Mouse (Mus musculus) kidney, postnatal 0 days (tissue): ENCODE measurements around the gene Arhgef3. TPM values are rescaled to one million over a fixed set of nuclear protein-coding genes. Genes with fewer than 3 reads are reported as not detected.
A peak's percentile ranks its signal among the peaks of the same experiment; 100 is the strongest.

Source experiments
- ATAC-seq: fragments of 200-750 bp; cut with Nextera tagmentation; replicated peaks from 2 replicates; pipeline ENCODE4 v1.8.0; 2017; ENCODE audit warnings: low read depth, moderate number of reproducible peaks, moderate TSS enrichment, moderate library complexity; ENCODE audit not compliant: low FRiP score
- DNase-seq: peaks from one replicate; pipeline ENCODE4 v3.0.0-alpha.2; 2016; ENCODE audit warnings: low spot score
- H3K27ac ChIP-seq: fragments of 300-500 bp; sonication (generic); 2 replicates; pipeline ENCODE4 v1.5.1; 2014; ENCODE audit warnings: mild to moderate bottlenecking
- H3K27me3 ChIP-seq: fragments of 300-500 bp; sonication (generic); 2 replicates; pipeline ENCODE4 v1.6.1; 2014; ENCODE audit warnings: low read length, mixed read lengths; ENCODE audit not compliant: insufficient read depth
- H3K36me3 ChIP-seq: fragments of 300-500 bp; sonication (generic); 2 replicates; pipeline ENCODE4 v1.6.1; 2014; ENCODE audit warnings: low read length, mixed read lengths; ENCODE audit not compliant: insufficient read depth
- H3K4me1 ChIP-seq: fragments of 300-500 bp; sonication (generic); replicated peaks from 2 replicates; pipeline ENCODE4 v1.6.1; 2014; ENCODE audit warnings: antibody characterized with exemption, low read length, mixed read lengths; ENCODE audit not compliant: insufficient read depth
- H3K4me2 ChIP-seq: fragments of 300-500 bp; sonication (generic); 2 replicates; pipeline ENCODE4 v1.6.1; 2014; ENCODE audit warnings: mild to moderate bottlenecking, low read length, moderate library complexity, mixed read lengths
- H3K4me3 ChIP-seq: fragments of 300-500 bp; sonication (generic); replicated peaks from 2 replicates; pipeline ENCODE4 v1.5.1; 2014; ENCODE audit warnings: low read depth, low read length
- H3K9ac ChIP-seq: fragments of 300-500 bp; sonication (generic); 2 replicates; pipeline ENCODE4 v1.6.1; 2014; ENCODE audit warnings: low read depth, low read length
- H3K9me3 ChIP-seq: fragments of 300-500 bp; sonication (generic); replicated peaks from 2 replicates; pipeline ENCODE4 v1.6.1; 2016; ENCODE audit warnings: low read length, inconsistent platforms, mixed read lengths
- CTCF ChIP-seq: IDR thresholded peaks from 2 replicates; pipeline ENCODE4 v1.5.1; 2016; ENCODE audit warnings: antibody characterized with exemption, low read depth, mild to moderate bottlenecking, moderate library complexity
- WGBS: fragments of 180-500 bp; shearing (Covaris S2); extraction: QIAGEN DNeasy Blood & Tissue Kit; methylation state at CpG from one replicate; pipeline ENCODE4 v1.1.7; 2014; 5-methylcytosine and 5-hydroxymethylcytosine counted together
- polyA plus RNA-seq: library from polyadenylated mRNA; unstranded; fragments of >200 nt; fragmentation: Nextera tagmentation; extraction: Ambion mirVana; gene quantifications from 2 replicates; pipeline ENCODE4 v1.2.1, GENCODE M21; 2015

The Arhgef3 gene
- polyA plus RNA-seq, 1 experiment from 2014 or later: 20.0 TPM

DNA sequence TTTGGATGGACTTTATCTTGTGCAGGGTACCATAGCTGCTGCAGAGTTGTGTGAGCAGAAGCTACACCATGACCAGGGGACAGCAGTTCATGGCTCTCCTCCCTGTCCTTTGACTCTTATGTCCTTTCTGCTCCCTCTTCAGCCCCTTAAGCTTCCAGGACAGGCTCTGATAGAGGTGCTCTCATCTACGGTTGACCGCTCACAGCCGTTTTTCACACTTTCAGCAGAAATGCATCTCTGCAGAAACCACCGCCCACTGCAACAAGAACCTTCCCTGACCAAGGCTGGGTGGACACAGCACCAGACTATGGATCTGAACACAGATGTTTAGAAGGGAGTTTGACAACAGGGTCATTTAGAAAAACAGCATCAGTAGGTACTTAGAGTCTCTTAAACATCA, 73.2 kb downstream of the Arhgef3 start:
- Histone ChIP-seq H3K36me3 (no peaks in the 10 kb centered on the region), H3K4me2 (no peak overlapping the region), H3K9me3 (no peaks in the 10 kb centered on the region), H3K27ac (no peak overlapping the region), H3K27me3 (no peaks in the 10 kb centered on the region), H3K9ac (no peak overlapping the region), H3K4me3 (no peak overlapping the region), H3K4me1 (0 out of 2 replicates have a peak, but pooled peaks cover 8% of the 10 kb centered on the region)
- DNase-seq: no peak
- TF ChIP-seq CTCF: no peak
- WGBS: 46% methylated on average over 4 of the region's 4 CpGs
- no peak for ATAC-seq

DNA sequence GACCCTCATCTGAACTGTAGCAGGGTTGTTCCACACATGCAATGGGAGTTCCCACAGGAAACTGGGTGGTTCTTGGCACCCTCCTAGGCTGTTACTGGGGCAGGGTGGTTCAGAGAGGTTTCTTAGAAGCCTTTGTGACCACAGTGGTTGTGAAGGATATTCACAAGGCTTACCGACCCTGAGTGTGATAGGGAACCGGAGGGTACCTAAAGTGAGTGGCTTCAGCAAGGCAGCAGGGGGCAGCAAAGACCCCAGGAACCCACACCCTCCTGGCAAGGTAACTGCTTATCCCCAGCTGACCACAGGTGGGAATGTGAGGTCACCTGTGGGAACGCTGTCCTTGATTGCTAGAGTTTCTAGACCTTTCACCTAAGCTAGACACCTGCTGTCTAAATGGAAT, 77.8 kb downstream of the Arhgef3 start:
- TF ChIP-seq CTCF: peak; percentile 73
- Histone ChIP-seq H3K27me3 (no peaks in the 10 kb centered on the region), H3K36me3 (no peaks in the 10 kb centered on the region), H3K27ac (no peak overlapping the region), H3K4me2 (no peak overlapping the region), H3K9me3 (no peaks in the 10 kb centered on the region), H3K4me1 (0 out of 2 replicates have a peak, but pooled peaks cover 5% of the 10 kb centered on the region), H3K4me3 (no peak overlapping the region), H3K9ac (no peak overlapping the region)
- ATAC-seq (no peak), DNase-seq (peak; percentile 50)
- 30% methylated on average over 3 of the region's 3 CpGs for WGBS

DNA sequence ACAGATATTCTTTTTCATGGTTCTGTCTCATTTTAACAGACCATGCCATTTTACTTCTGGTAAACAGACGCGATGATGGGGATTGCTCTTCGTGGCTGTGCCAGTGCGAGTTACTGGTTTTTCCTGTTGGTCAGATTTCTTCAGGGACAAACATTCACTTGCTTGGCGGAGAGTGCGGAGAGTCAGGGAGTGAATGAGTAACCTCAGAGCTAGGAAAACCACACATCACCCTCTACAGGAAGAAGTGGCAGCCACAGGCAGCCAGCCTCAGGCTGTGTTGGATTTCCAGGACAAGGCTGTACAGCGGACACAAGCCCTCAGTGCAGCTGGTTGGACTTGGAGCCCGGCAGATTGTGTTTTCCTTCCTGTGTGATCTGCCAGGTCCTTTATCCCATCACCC, 82.3 kb downstream of the Arhgef3 start:
- Histone ChIP-seq H3K9ac (no peak overlapping the region), H3K27ac (no peak overlapping the region), H3K4me2 (no peak overlapping the region), H3K4me3 (no peak overlapping the region), H3K36me3 (no peaks in the 10 kb centered on the region), H3K9me3 (no peaks in the 10 kb centered on the region), H3K27me3 (no peaks in the 10 kb centered on the region), H3K4me1 (no peaks in the 10 kb centered on the region)
- 71% methylated on average over 8 of the region's 8 CpGs for WGBS
- ATAC-seq (no peak; the same call in 1 of the 2 replicates), DNase-seq (no peak)
- TF ChIP-seq CTCF: peak; percentile 52

DNA sequence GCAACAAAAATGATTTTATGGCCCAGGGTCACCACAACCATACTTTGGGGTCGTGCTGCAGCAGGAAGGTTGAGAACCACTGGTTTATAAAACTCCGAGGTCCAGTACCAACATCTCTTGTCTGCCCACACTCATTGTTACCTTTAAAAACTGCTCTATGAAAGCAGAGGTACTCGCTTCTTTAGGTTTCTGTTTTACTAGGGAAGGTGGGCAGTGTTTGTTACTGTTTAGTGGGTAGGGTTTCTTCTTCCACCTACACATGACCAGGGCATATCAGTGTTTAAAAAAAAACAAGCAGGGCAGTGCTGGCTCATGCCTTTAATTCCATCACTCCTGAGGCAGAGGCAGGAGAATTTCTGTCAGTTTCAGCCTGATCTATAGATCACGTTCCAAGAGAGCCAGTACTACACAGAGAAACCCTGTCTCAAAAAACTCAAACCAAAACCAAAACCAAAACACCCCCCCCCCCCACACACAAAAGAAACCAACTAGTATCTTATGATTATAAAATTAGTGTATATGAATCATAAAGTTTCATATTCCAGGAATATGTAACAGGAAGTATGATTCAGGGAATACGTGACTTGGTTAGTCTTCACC, 83.9 kb downstream of the Arhgef3 start:
- H3K4me3 ChIP-seq: no peak overlapping the region
- TF ChIP-seq CTCF: no peak
- DNase-seq (no peak), ATAC-seq (no peak)
- no peak overlapping the region for H3K9ac ChIP-seq
- no peaks in the 10 kb centered on the region for H3K9me3 ChIP-seq
- no peaks in the 10 kb centered on the region for H3K4me1 ChIP-seq
- no peaks in the 10 kb centered on the region for H3K36me3 ChIP-seq
- H3K27ac ChIP-seq: no peak overlapping the region
- H3K27me3 ChIP-seq: no peaks in the 10 kb centered on the region
- 96% methylated on average over 5 of the region's 5 CpGs for WGBS
- no peak overlapping the region for H3K4me2 ChIP-seq

DNA sequence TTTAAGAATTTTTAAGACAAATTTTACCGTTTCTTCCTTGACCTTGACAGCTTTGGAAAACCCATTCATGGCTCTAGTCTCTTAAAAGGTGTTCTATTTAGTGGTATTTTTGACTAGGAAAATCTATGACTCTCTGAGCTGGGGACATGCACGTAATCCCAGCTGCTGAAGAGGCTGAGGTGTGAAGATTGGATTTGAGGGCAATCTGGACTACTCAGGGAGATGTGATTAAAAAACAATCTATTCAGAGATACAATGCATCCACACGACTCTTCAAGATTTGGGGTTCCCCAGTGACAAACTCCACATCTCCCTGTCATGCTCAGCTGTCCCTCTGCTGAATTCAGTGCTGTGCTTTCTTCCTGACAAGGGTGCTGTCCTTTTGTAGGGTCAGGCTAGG, 84.4 kb downstream of the Arhgef3 start:
- H3K4me3 ChIP-seq: no peak overlapping the region
- 78% methylated on average over 3 of the region's 3 CpGs for WGBS
- DNase-seq: no peak
- no peaks in the 10 kb centered on the region for H3K9me3 ChIP-seq
- no peak overlapping the region for H3K9ac ChIP-seq
- no peak for ATAC-seq
- H3K4me1 ChIP-seq: no peaks in the 10 kb centered on the region
- TF ChIP-seq CTCF: no peak
- no peaks in the 10 kb centered on the region for H3K36me3 ChIP-seq
- no peak overlapping the region for H3K27ac ChIP-seq
- no peak overlapping the region for H3K4me2 ChIP-seq
- no peaks in the 10 kb centered on the region for H3K27me3 ChIP-seq

DNA sequence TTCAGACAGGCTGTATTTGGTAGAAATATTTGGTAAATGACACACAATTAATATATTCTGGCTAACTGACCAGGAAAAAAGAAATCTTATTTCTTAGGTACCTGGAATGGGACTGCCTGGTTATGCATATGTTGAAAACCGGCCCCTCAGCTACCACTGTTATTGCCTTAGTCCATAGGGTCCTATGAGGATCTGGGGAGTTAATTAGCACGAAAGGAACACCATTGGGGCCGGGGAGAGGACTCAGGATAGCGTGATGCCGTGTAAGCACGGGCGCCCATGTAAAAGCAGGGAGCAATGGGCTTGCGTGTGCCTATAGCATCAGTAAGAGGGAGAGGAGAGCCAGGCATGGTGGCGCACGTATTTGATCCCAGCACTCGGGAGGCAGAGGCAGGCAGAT, 85.2 kb downstream of the Arhgef3 start:
- Histone ChIP-seq H3K9ac (no peak overlapping the region), H3K36me3 (no peaks in the 10 kb centered on the region), H3K9me3 (no peaks in the 10 kb centered on the region), H3K4me3 (no peak overlapping the region), H3K27ac (no peak overlapping the region), H3K4me2 (no peak overlapping the region), H3K4me1 (no peaks in the 10 kb centered on the region), H3K27me3 (no peaks in the 10 kb centered on the region)
- no peak for TF ChIP-seq CTCF
- DNase-seq (no peak), ATAC-seq (no peak)
- 91% methylated on average over 11 of the region's 11 CpGs for WGBS
